Mouse (Mus musculus) erythroblast, embryonic 14.5 days (primary cell): Measurements from ENCODE around the gene Tarm1. TPM values are rescaled to one million over a fixed set of nuclear protein-coding genes. Genes with fewer than 3 reads are reported as not detected.

Experiments used
- H3K27me3 ChIP-seq: 2 replicates; pipeline ENCODE4 v1.6.1; 2012; ENCODE audit warnings: inconsistent platforms; ENCODE audit not compliant: control insufficient read depth
- H3K36me3 ChIP-seq: 2 replicates; pipeline ENCODE4 v1.6.1; 2012; ENCODE audit warnings: mild to moderate bottlenecking, inconsistent platforms; ENCODE audit not compliant: control insufficient read depth
- H3K4me1 ChIP-seq: 2 replicates; pipeline ENCODE4 v1.6.1; 2012; ENCODE audit warnings: inconsistent platforms; ENCODE audit not compliant: control insufficient read depth
- H3K4me3 ChIP-seq: replicated peaks from 2 replicates; pipeline ENCODE3; 2012; ENCODE audit warnings: moderate library complexity, mild to moderate bottlenecking, inconsistent platforms
- H3K9me3 ChIP-seq: 2 replicates; pipeline ENCODE4 v1.6.1; 2012; ENCODE audit warnings: low read length, inconsistent platforms, mixed read lengths; ENCODE audit not compliant: control insufficient read depth
- GATA1 ChIP-seq: IDR thresholded peaks from 2 replicates; pipeline ENCODE4 v1.6.1; 2012; ENCODE audit warnings: low read length, inconsistent platforms, mixed read lengths
- TAL1 ChIP-seq: IDR thresholded peaks from 3 replicates; pipeline ENCODE4 v1.6.1; 2012; ENCODE audit warnings: low read length, inconsistent platforms, mixed read lengths
- polyA plus RNA-seq: library from polyadenylated mRNA; stranded (reverse); fragments of >175 nt; gene quantifications from 2 replicates; pipeline ENCODE4 v1.2.3, GENCODE M21; 2012

The Tarm1 gene
- polyA plus RNA-seq, 1 experiment, result not detected

GRCm38 (mm10) chr7:3444678-3445077 is 57.7 kb downstream of the Tarm1 start:
- TF ChIP-seq GATA1 (no peak), TAL1 (no peak)
- no peak overlapping the region for H3K4me3 ChIP-seq
- no peaks in the 10 kb centered on the region for H3K4me1 ChIP-seq

GRCm38 (mm10) chr7:3442476-3443062 is 59.9 kb downstream of the Tarm1 start:
- Histone ChIP-seq H3K27me3 (no peaks in the 10 kb centered on the region), H3K36me3 (no peaks in the 10 kb centered on the region), H3K4me1 (no peaks in the 10 kb centered on the region), H3K4me3 (no peak overlapping the region), H3K9me3 (no peaks in the 10 kb centered on the region)
- TF ChIP-seq GATA1 (no peak), TAL1 (no peak)

More at GRCm38 (mm10) chr7:3444678-3445077, 57.7 kb downstream of the Tarm1 start:
- Histone ChIP-seq H3K27me3 (no peaks in the 10 kb centered on the region), H3K9me3 (no peaks in the 10 kb centered on the region), H3K36me3 (no peaks in the 10 kb centered on the region)

- TF ChIP-seq TAL1, result no peak
- no peak for TF ChIP-seq GATA1
- no peaks in the 10 kb centered on the region for H3K9me3 ChIP-seq
Measured at GRCm38 (mm10) chr7:3440526-3440925, 61.9 kb downstream of the Tarm1 start.

GRCm38 (mm10) chr7:3439984-3440383 is 62.4 kb downstream of the Tarm1 start:
- Histone ChIP-seq H3K27me3 (no peaks in the 10 kb centered on the region), H3K36me3 (no peaks in the 10 kb centered on the region), H3K9me3 (no peaks in the 10 kb centered on the region), H3K4me3 (no peak overlapping the region), H3K4me1 (no peaks in the 10 kb centered on the region)
- no peak for TF ChIP-seq GATA1
- TF ChIP-seq TAL1, result no peak

More at GRCm38 (mm10) chr7:3440526-3440925, 61.9 kb downstream of the Tarm1 start:
- H3K27me3 ChIP-seq, result no peaks in the 10 kb centered on the region
- no peak overlapping the region for H3K4me3 ChIP-seq
- H3K4me1 ChIP-seq, result no peaks in the 10 kb centered on the region
- no peaks in the 10 kb centered on the region for H3K36me3 ChIP-seq

- Histone ChIP-seq H3K9me3 (peaks cover 4% of the 10 kb centered on the region), H3K4me3 (no peak overlapping the region), H3K36me3 (no peaks in the 10 kb centered on the region), H3K4me1 (no peaks in the 10 kb centered on the region), H3K27me3 (no peaks in the 10 kb centered on the region)
- no peak for TF ChIP-seq GATA1
- no peak for TF ChIP-seq TAL1
Measured at GRCm38 (mm10) chr7:3437941-3438340, 64.5 kb downstream of the Tarm1 start.

Other genes starting within 250 kb of the Tarm1 start
- 0.04 TPM in 1 of 2 replicates, not detected in the other for gene Myadm, start 213.5 kb downstream of the Tarm1 start, polyA plus RNA-seq
- not detected in 2 replicates for gene Prkcg, start 213.4 kb downstream of the Tarm1 start, polyA plus RNA-seq
- gene Cacng7, start 169.7 kb downstream of the Tarm1 start, polyA plus RNA-seq, result not detected in 2 replicates
- gene Cacng8, start 111.9 kb downstream of the Tarm1 start, polyA plus RNA-seq, result not detected in 2 replicates
- gene Cacng6, start 78.4 kb downstream of the Tarm1 start, polyA plus RNA-seq, result not detected in 2 replicates
- gene Oscar, start 113.5 kb upstream of the Tarm1 start, polyA plus RNA-seq, result not detected in 2 replicates
- gene Ndufa3, start 114.7 kb upstream of the Tarm1 start, polyA plus RNA-seq, result 3.6 and 5.5 TPM in 2 replicates
- gene Tfpt, start 127.3 kb upstream of the Tarm1 start, polyA plus RNA-seq, result 3.1 and 3.3 TPM in 2 replicates
- gene Prpf31, start 127.4 kb upstream of the Tarm1 start, polyA plus RNA-seq, result 3.2 TPM in 2 replicates
- 50.1 and 53.8 TPM in 2 replicates for gene Cnot3, start 142.6 kb upstream of the Tarm1 start, polyA plus RNA-seq
- 1.0 and 1.3 TPM in 2 replicates for gene Leng1, start 163.2 kb upstream of the Tarm1 start, polyA plus RNA-seq
- 0.05 and 0.12 TPM in 2 replicates for gene Tmc4, start 174.9 kb upstream of the Tarm1 start, polyA plus RNA-seq
- 0.70 and 1.0 TPM in 2 replicates for gene Tsen34, start 190.2 kb upstream of the Tarm1 start, polyA plus RNA-seq
- gene Mboat7, start 190.9 kb upstream of the Tarm1 start, polyA plus RNA-seq, result 0.58 and 0.73 TPM in 2 replicates
- gene Rps9, start 201.4 kb upstream of the Tarm1 start, polyA plus RNA-seq, result 81.2 and 118 TPM in 2 replicates
- 0.03 TPM in 1 of 2 replicates, not detected in the other for gene Pirb, start 217.8 kb upstream of the Tarm1 start, polyA plus RNA-seq